Mouse (Mus musculus): ENCODE measurements around the gene Mak. TPM values are rescaled to one million over a fixed set of nuclear protein-coding genes. Genes with fewer than 3 reads are reported as not detected.
A peak's percentile ranks its signal among the peaks of the same experiment; 100 is the strongest.

The Mak gene
- polyA plus RNA-seq, 1 experiment from 2014 or later: 2.6 TPM

DNA sequence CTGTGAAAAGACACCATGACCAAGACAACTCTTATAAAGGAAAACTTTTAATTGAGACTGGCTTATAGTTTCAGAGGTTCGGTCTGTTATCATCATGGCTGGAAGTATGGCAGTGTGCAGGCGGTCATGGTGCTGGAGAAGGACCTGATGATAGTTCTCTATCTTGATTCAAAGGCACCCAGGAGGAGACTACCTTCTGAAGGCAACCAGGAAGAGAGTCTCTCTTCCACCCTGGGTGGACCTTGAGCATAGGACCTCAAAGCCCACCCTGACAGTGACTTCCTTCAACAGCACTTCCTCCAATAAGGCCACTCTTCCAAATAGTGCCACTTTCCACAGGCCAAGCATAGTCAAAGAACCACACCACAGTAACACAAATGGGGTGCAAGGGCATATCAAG, 20.5 kb upstream of the Mak start:
- Histone ChIP-seq H3K27me3 (ENCODE audit: control insufficient read depth, insufficient read depth, low read length) (no peaks in the 10 kb centered on the region), H3K4me1 (replicated peaks; ENCODE audit: control insufficient read depth, insufficient read depth, low read length) (no peaks in the 10 kb centered on the region), H3K27ac (no peak overlapping the region), H3K9me3 (ENCODE audit: control insufficient read depth, low read length) (no peaks in the 10 kb centered on the region), H3K4me3 (replicated peaks; ENCODE audit: low read length) (no peak overlapping the region), H3K9ac (no peak overlapping the region), H3K36me3 (replicated peaks; ENCODE audit: control insufficient read depth, insufficient read depth) (no peaks in the 10 kb centered on the region), H3K4me2 (replicated peaks) (no peak overlapping the region)
- ATAC-seq (ENCODE audit: low FRiP score) (no peak), DNase-seq (ENCODE audit: low spot score) (no peak)
- WGBS: 91% methylated on average over 2 of the region's 2 CpGs

DNA sequence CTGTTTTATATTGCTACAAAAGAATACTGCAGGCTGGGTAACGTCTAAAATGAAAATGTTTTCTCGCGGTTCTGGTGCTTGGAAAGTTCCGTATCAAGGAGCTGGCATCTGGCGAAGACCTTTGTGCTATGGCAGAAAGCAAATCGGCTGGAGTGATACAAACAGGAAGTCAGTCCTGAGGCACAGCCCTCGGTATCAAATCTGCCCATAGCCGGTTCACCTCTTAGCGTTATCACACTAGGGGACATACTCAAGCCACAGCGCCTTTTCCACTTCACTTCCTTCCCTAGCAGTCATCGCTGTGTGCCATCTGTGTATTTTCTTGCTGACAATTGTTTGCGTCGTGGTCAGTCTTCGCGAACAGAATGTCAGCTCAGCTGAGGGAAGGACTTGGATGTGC, 18.8 kb upstream of the Mak start:
- Histone ChIP-seq H3K27me3 (ENCODE audit: control insufficient read depth, insufficient read depth, low read length) (no peaks in the 10 kb centered on the region), H3K27ac (no peak overlapping the region), H3K9me3 (ENCODE audit: control insufficient read depth, low read length) (no peaks in the 10 kb centered on the region), H3K36me3 (replicated peaks; ENCODE audit: control insufficient read depth, insufficient read depth) (no peaks in the 10 kb centered on the region), H3K4me2 (replicated peaks) (no peak overlapping the region), H3K9ac (no peak overlapping the region), H3K4me1 (replicated peaks; ENCODE audit: control insufficient read depth, insufficient read depth, low read length) (no peaks in the 10 kb centered on the region), H3K4me3 (replicated peaks; ENCODE audit: low read length) (no peak overlapping the region)
- ATAC-seq (ENCODE audit: low FRiP score) (no peak), DNase-seq (ENCODE audit: low spot score) (no peak)
- 88% methylated on average over 15 of the region's 15 CpGs for WGBS

DNA sequence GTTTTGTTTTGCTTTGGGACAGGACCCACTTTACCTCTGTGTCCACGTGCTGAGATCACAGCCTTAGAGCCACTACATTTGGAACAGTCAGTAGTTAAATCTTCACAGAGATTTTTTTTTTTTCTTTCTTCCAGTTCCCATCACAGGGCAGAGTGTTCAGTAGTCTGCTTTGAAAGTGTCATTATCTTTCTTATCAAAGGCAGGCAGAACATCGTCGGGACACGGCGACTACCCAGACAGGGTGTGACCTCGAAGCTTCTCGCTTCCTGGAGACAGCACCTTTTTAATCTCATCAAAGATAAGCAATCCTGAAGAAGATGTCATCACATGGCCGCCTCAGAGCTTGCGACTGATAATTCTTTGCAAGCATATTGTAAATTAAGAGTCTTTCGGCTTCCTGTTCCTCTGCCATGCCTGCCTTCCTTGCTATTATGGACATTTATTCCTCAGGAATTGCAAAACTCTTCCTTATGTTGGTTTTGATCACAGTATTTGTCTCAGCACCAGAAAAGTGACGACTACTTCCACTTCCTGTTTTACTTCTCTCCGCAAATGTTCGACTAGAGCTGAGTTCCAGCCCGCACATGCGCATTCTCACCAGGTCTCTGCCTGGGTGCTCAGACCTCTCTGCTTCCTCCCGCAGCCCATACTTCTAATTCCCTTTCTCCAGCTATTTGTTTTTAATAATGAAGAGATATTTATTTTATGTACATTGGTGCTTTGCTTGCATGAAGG, 18.0 kb upstream of the Mak start:
- no peak for ATAC-seq (ENCODE audit: low FRiP score)
- WGBS: 85% methylated on average over 16 of the region's 16 CpGs

GRCm38 (mm10) chr13:41094160-41094559, 14.7 kb upstream of the Mak start:
- no peak overlapping the region for H3K27ac ChIP-seq
- DNase-seq (ENCODE audit: low spot score) (no peak), ATAC-seq (ENCODE audit: low FRiP score) (no peak)
- no peak overlapping the region for H3K4me3 ChIP-seq (replicated peaks; ENCODE audit: low read length)
- no peak overlapping the region for H3K4me2 ChIP-seq (replicated peaks)
- no peaks in the 10 kb centered on the region for H3K9me3 ChIP-seq (ENCODE audit: control insufficient read depth, low read length)
- H3K27me3 ChIP-seq (ENCODE audit: control insufficient read depth, insufficient read depth, low read length): 0 out of 2 replicates have a peak, but pooled peaks cover 4% of the 10 kb centered on the region
- WGBS: 69% methylated on average over 10 of the region's 10 CpGs
- no peaks in the 10 kb centered on the region for H3K36me3 ChIP-seq (replicated peaks; ENCODE audit: control insufficient read depth, insufficient read depth)
- no peak overlapping the region for H3K9ac ChIP-seq
- H3K4me1 ChIP-seq (replicated peaks; ENCODE audit: control insufficient read depth, insufficient read depth, low read length): no peaks in the 10 kb centered on the region

More for the DNA sequence above, 18.0 kb upstream of the Mak start:
- no peak overlapping the region for H3K4me3 ChIP-seq (replicated peaks; ENCODE audit: low read length)
- H3K9me3 ChIP-seq (ENCODE audit: control insufficient read depth, low read length): no peaks in the 10 kb centered on the region
- no peak overlapping the region for H3K9ac ChIP-seq
- H3K4me1 ChIP-seq (replicated peaks; ENCODE audit: control insufficient read depth, insufficient read depth, low read length): no peaks in the 10 kb centered on the region
- DNase-seq (ENCODE audit: low spot score): no peak
- no peaks in the 10 kb centered on the region for H3K27me3 ChIP-seq (ENCODE audit: control insufficient read depth, insufficient read depth, low read length)
- H3K27ac ChIP-seq: no peak overlapping the region
- no peak overlapping the region for H3K4me2 ChIP-seq (replicated peaks)
- H3K36me3 ChIP-seq (replicated peaks; ENCODE audit: control insufficient read depth, insufficient read depth): no peaks in the 10 kb centered on the region

GRCm38 (mm10) chr13:41091271-41091670, 11.8 kb upstream of the Mak start:
- no peak overlapping the region for H3K4me3 ChIP-seq (replicated peaks; ENCODE audit: low read length)
- no peaks in the 10 kb centered on the region for H3K9me3 ChIP-seq (ENCODE audit: control insufficient read depth, low read length)
- ATAC-seq (ENCODE audit: low FRiP score): no peak
- 22% methylated on average over 10 of the region's 10 CpGs for whole genome bisulfite sequencing
- H3K9ac ChIP-seq: no peak overlapping the region
- no peaks in the 10 kb centered on the region for H3K4me1 ChIP-seq (replicated peaks; ENCODE audit: control insufficient read depth, insufficient read depth, low read length)
- no peak for DNase-seq (ENCODE audit: low spot score)
- H3K36me3 ChIP-seq (replicated peaks; ENCODE audit: control insufficient read depth, insufficient read depth): no peaks in the 10 kb centered on the region
- H3K4me2 ChIP-seq (replicated peaks): peak overlapping the region; percentile 17; the same call in 1 of the 2 replicates
- no peak overlapping the region for H3K27ac ChIP-seq
- 0 out of 2 replicates have a peak, but pooled peaks cover 4% of the 10 kb centered on the region for H3K27me3 ChIP-seq (ENCODE audit: control insufficient read depth, insufficient read depth, low read length)

DNA sequence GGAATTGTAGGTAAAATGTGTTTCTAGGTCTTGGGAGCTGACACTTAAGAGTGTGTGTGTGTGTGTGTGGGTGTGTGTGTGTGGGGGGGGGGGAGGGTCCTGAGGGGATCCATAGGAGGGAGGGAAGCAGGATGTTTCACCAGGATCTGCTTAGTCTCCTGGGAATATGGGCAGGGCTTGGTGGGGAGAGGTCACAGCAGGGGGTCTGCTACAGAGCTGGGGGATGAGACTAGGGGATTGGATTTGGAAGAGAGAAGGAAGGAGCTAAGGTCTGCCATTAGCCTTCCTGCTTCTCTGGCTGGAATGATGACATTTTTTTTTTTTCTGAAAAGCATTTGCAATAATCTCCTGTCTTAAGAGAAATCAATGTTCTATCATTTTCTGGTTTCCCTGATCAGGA, 9.2 kb upstream of the Mak start:
- H3K4me2 ChIP-seq (replicated peaks): no peak overlapping the region
- no peak overlapping the region for H3K4me3 ChIP-seq (replicated peaks; ENCODE audit: low read length)
- 0 out of 2 replicates have a peak, but pooled peaks cover 4% of the 10 kb centered on the region for H3K27me3 ChIP-seq (ENCODE audit: control insufficient read depth, insufficient read depth, low read length)
- no peak overlapping the region for H3K9ac ChIP-seq
- H3K36me3 ChIP-seq (replicated peaks; ENCODE audit: control insufficient read depth, insufficient read depth): no peaks in the 10 kb centered on the region
- no peak overlapping the region for H3K27ac ChIP-seq
- no peak for ATAC-seq (ENCODE audit: low FRiP score)
- no peaks in the 10 kb centered on the region for H3K4me1 ChIP-seq (replicated peaks; ENCODE audit: control insufficient read depth, insufficient read depth, low read length)
- H3K9me3 ChIP-seq (ENCODE audit: control insufficient read depth, low read length): no peaks in the 10 kb centered on the region
- no peak for DNase-seq (ENCODE audit: low spot score)

GRCm38 (mm10) chr13:41085140-41085539, 5.6 kb upstream of the Mak start:
- 28% methylated on average over 2 of the region's 2 CpGs for WGBS
- DNase-seq (ENCODE audit: low spot score): peak; percentile 66
- H3K9me3 ChIP-seq (ENCODE audit: control insufficient read depth, low read length): no peaks in the 10 kb centered on the region
- no peak for ATAC-seq (ENCODE audit: low FRiP score)
- no peaks in the 10 kb centered on the region for H3K4me1 ChIP-seq (replicated peaks; ENCODE audit: control insufficient read depth, insufficient read depth, low read length)
- H3K9ac ChIP-seq: no peak overlapping the region
- H3K27me3 ChIP-seq (ENCODE audit: control insufficient read depth, insufficient read depth, low read length): peaks cover 3% of the 10 kb centered on the region
- no peak overlapping the region for H3K4me3 ChIP-seq (replicated peaks; ENCODE audit: low read length)
- H3K36me3 ChIP-seq (replicated peaks; ENCODE audit: control insufficient read depth, insufficient read depth): no peaks in the 10 kb centered on the region
- no peak overlapping the region for H3K27ac ChIP-seq
- H3K4me2 ChIP-seq (replicated peaks): no peak overlapping the region

GRCm38 (mm10) chr13:41084521-41084920, 5.0 kb upstream of the Mak start:
- DNase-seq (ENCODE audit: low spot score): no peak
- peaks cover 3% of the 10 kb centered on the region for H3K27me3 ChIP-seq (ENCODE audit: control insufficient read depth, insufficient read depth, low read length)

DNA sequence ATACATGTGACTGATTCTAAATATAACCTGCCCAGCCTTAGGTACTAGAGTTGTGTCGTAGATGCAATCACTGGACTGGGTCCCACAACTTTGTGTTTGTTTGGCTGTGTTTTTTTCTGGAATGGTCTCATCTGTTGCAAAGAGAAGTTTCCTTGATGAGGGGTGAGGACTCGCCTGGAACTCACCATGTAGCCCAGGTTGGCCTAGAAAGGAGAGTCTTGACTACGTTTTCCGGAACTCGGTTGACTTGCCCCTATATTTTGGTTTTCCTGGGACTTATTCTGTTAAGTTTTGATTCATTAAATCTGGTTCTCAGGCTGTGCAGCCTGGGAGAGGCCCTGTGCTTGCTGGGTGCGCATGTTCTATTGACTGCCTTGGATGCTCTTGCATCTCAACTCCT, 1.2 kb upstream of the Mak start:
- no peak overlapping the region for H3K4me3 ChIP-seq (replicated peaks; ENCODE audit: low read length)
- H3K9me3 ChIP-seq (ENCODE audit: control insufficient read depth, low read length): no peaks in the 10 kb centered on the region
- H3K4me2 ChIP-seq (replicated peaks): no peak overlapping the region
- ATAC-seq (ENCODE audit: low FRiP score): no peak
- WGBS: 92% methylated on average over 6 of the region's 6 CpGs
- H3K27ac ChIP-seq: no peak overlapping the region
- DNase-seq (ENCODE audit: low spot score): no peak
- peaks cover 14% of the 10 kb centered on the region for H3K27me3 ChIP-seq (ENCODE audit: control insufficient read depth, insufficient read depth, low read length)
- H3K36me3 ChIP-seq (replicated peaks; ENCODE audit: control insufficient read depth, insufficient read depth): no peaks in the 10 kb centered on the region
- H3K9ac ChIP-seq: no peak overlapping the region
- H3K4me1 ChIP-seq (replicated peaks; ENCODE audit: control insufficient read depth, insufficient read depth, low read length): no peaks in the 10 kb centered on the region

More at GRCm38 (mm10) chr13:41084521-41084920, 5.0 kb upstream of the Mak start:
- no peak overlapping the region for H3K4me2 ChIP-seq (replicated peaks)
- no peak overlapping the region for H3K9ac ChIP-seq
- no peak overlapping the region for H3K27ac ChIP-seq
- H3K36me3 ChIP-seq (replicated peaks; ENCODE audit: control insufficient read depth, insufficient read depth): no peaks in the 10 kb centered on the region
- no peaks in the 10 kb centered on the region for H3K4me1 ChIP-seq (replicated peaks; ENCODE audit: control insufficient read depth, insufficient read depth, low read length)
- no peak for ATAC-seq (ENCODE audit: low FRiP score)
- no peak overlapping the region for H3K4me3 ChIP-seq (replicated peaks; ENCODE audit: low read length)
- WGBS: 99% methylated on average over 3 of the region's 3 CpGs
- no peaks in the 10 kb centered on the region for H3K9me3 ChIP-seq (ENCODE audit: control insufficient read depth, low read length)

DNA sequence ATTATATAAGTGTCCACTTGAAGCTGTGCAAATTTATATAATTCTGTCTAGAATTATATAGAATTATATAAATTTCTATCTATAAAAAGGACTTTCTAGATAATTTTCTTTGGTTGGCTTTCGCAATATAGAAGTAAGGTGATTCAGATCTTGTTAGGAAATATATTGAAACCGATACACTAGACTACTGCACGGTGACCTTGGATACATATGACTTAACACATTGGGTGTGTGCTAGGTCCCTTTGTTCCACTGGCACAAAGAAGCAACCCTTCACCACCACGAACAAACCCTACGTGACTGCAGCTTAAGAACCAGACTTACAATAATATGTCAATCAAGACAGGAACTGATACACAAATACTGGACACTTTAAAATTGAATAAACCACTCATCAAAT, 353 bp upstream of the Mak start:
- no peak overlapping the region for H3K9ac ChIP-seq
- peak overlapping the region; percentile 78 for H3K4me2 ChIP-seq (replicated peaks)
- H3K27ac ChIP-seq: no peak overlapping the region
- H3K27me3 ChIP-seq (ENCODE audit: control insufficient read depth, insufficient read depth, low read length): peaks cover 14% of the 10 kb centered on the region
- H3K4me3 ChIP-seq (replicated peaks; ENCODE audit: low read length): peak overlapping the region; percentile 42
- ATAC-seq (ENCODE audit: low FRiP score): no peak
- no peaks in the 10 kb centered on the region for H3K4me1 ChIP-seq (replicated peaks; ENCODE audit: control insufficient read depth, insufficient read depth, low read length)
- WGBS: 56% methylated on average over 5 of the region's 5 CpGs
- H3K36me3 ChIP-seq (replicated peaks; ENCODE audit: control insufficient read depth, insufficient read depth): no peaks in the 10 kb centered on the region
- DNase-seq (ENCODE audit: low spot score): no peak
- H3K9me3 ChIP-seq (ENCODE audit: control insufficient read depth, low read length): no peaks in the 10 kb centered on the region
